Mouse (Mus musculus) frontal cortex, postnatal 10 days (tissue): ENCODE data around the gene Olfr815.
"Not testable (repeated sequence)": the region's sequence is repeated elsewhere in the genome, so short reads cannot be mapped to it uniquely, and the experiment has no call there.

Experiments
- DNase-seq, 2 experiments: peaks; one replicate each; pipeline ENCODE4 v3.0.0; 2022; ENCODE audit warnings: low spot score in 2 of 2, mixed read lengths in 1 of 2

Gene Olfr815

GRCm38 (mm10) chr10:129905767-129906166, at the start of gene Olfr815:
TSS of gene Olfr815 (minus strand) at chr10:129905867.
- DNase-seq: not testable (repeated sequence)

- no peak for DNase-seq
Observed at GRCm38 (mm10) chr10:129949000-129949399, 43.3 kb upstream of the Olfr815 start, which contains the start of gene Olfr818. TSS of gene Olfr818 (minus strand) at chr10:129949100.

- DNase-seq: no peak
Observed at GRCm38 (mm10) chr10:129915497-129915896, 9.8 kb upstream of the Olfr815 start, which contains the start of gene Olfr816. TSS of gene Olfr816 (minus strand) at chr10:129915597.

GRCm38 (mm10) chr10:129885934-129886333, 19.7 kb downstream of the Olfr815 start:
- no peak for DNase-seq

- not testable (repeated sequence) for DNase-seq
Observed at GRCm38 (mm10) chr10:129885496-129885895, 20.2 kb downstream of the Olfr815 start.

GRCm38 (mm10) chr10:129879751-129880150, 25.9 kb downstream of the Olfr815 start, which contains the start of gene Olfr814:
TSS of gene Olfr814 (minus strand) at chr10:129879851.
- DNase-seq: not testable (repeated sequence)

GRCm38 (mm10) chr10:129855067-129855466, 50.6 kb downstream of the Olfr815 start, which contains the start of gene Olfr813:
TSS of gene Olfr813 (plus strand) at chr10:129855367.
- no peak for DNase-seq
